Mouse (Mus musculus) stomach, postnatal 0 days (tissue): ENCODE results near the gene Prkg1.

Source experiments
- CTCF ChIP-seq: IDR thresholded peaks from 2 replicates; pipeline ENCODE4 v1.5.1; 2016; ENCODE audit warnings: antibody characterized with exemption, low read depth, mild to moderate bottlenecking, moderate library complexity
- EP300 ChIP-seq: optimal IDR thresholded peaks from 2 replicates; pipeline ENCODE3; 2016; ENCODE audit warnings: antibody characterized with exemption

DNA sequence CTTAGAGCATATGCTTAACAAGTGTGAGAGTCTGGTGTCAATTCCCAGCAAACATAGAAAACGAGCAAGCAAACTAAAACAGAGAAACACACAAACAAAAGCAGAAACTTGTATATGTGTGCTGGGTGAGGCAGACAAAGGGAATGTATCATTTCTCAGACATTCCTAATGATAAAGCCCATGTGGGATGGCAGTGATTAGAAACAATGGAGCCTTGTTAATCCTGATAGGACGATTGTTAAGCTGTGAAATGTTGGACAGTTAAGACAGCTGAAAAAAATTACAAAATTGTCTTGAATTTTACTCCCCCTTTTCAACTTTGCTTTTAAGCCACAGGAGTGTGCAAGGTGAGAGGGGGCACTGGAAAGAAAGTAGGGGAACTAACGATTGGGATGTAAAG lies 1133.8 kb downstream of the Prkg1 start:
- no peak for TF ChIP-seq CTCF
- no peak for TF ChIP-seq EP300
